Mouse (Mus musculus): ENCODE measurements around the gene Cog4. TPM values are rescaled to one million over a fixed set of nuclear protein-coding genes. Genes with fewer than 3 reads are reported as not detected.
A peak's percentile ranks its signal among the peaks of the same experiment; 100 is the strongest.
"Not testable (repeated sequence)": the region's sequence is repeated elsewhere in the genome, so short reads cannot be mapped to it uniquely, and the experiment has no call there.

Gene Cog4
- polyA plus RNA-seq, 1 experiment from 2014 or later, result 72.1 TPM

DNA sequence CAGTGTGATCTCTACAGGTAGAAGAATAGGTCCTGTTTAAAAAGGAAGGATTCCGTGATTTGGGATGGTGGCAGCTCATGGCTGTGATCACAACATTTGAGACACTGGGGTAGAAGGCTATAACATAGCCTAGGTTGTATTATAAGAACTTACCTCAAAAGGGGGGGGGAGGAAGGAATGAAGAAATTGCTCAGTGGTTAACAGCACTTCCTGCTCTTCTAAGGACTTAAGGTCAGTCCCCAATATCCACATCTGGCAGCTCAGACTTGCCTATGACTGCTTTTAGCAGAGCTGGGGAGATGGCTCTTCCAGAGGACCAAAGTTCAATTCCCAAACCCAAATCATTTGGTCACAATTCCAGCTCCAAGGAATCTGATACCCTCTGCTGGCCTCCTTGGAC is 60.3 kb downstream of the Cog4 start:
- Histone ChIP-seq H3K9ac (ENCODE audit: low read depth, low read length) (no peak overlapping the region), H3K27ac (ENCODE audit: low read length) (no peak overlapping the region), H3K27me3 (ENCODE audit: control insufficient read depth, insufficient read depth, low read depth, low read length) (no peaks in the 10 kb centered on the region), H3K4me3 (ENCODE audit: low read depth, low read length) (no peak overlapping the region), H3K36me3 (ENCODE audit: control insufficient read depth, insufficient read depth, low read length) (no peaks in the 10 kb centered on the region), H3K9me3 (replicated peaks; ENCODE audit: control insufficient read depth, low read length, poor library complexity, severe bottlenecking) (no peaks in the 10 kb centered on the region), H3K4me2 (ENCODE audit: low read length) (no peak overlapping the region), H3K4me1 (ENCODE audit: control insufficient read depth, insufficient read depth, low read length) (peaks cover 2% of the 10 kb centered on the region)
- no peak for ATAC-seq
- WGBS, result 97% methylated on average over 1 of the region's 1 CpGs

DNA sequence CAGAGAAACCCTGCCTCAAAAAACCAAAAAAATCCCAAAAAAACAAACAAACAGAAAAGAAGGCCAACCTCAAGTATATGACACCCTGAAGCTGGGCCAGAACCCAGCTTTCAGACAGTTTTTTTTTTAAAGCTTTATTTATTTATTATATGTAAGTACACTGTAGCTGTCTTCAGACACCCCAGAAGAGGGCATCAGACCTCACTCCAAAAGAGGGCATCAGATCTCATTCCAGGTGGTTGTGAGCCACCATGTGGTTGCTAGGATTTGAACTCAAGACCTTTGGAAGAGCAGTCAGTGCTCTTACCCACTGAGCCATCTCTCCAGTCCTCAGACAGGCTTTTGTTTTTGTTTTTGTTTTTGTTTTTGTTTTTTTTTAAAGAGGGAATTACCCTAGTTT is 63.5 kb downstream of the Cog4 start:
- not testable (repeated sequence) for H3K4me1 ChIP-seq (ENCODE audit: control insufficient read depth, insufficient read depth, low read length); H3K4me2 ChIP-seq (ENCODE audit: low read length); H3K27ac ChIP-seq (ENCODE audit: low read length); H3K4me3 ChIP-seq (ENCODE audit: low read depth, low read length); ATAC-seq; H3K27me3 ChIP-seq (ENCODE audit: control insufficient read depth, insufficient read depth, low read depth, low read length); H3K9ac ChIP-seq (ENCODE audit: low read depth, low read length); H3K36me3 ChIP-seq (ENCODE audit: control insufficient read depth, insufficient read depth, low read length); H3K9me3 ChIP-seq (replicated peaks; ENCODE audit: control insufficient read depth, low read length, poor library complexity, severe bottlenecking)

DNA sequence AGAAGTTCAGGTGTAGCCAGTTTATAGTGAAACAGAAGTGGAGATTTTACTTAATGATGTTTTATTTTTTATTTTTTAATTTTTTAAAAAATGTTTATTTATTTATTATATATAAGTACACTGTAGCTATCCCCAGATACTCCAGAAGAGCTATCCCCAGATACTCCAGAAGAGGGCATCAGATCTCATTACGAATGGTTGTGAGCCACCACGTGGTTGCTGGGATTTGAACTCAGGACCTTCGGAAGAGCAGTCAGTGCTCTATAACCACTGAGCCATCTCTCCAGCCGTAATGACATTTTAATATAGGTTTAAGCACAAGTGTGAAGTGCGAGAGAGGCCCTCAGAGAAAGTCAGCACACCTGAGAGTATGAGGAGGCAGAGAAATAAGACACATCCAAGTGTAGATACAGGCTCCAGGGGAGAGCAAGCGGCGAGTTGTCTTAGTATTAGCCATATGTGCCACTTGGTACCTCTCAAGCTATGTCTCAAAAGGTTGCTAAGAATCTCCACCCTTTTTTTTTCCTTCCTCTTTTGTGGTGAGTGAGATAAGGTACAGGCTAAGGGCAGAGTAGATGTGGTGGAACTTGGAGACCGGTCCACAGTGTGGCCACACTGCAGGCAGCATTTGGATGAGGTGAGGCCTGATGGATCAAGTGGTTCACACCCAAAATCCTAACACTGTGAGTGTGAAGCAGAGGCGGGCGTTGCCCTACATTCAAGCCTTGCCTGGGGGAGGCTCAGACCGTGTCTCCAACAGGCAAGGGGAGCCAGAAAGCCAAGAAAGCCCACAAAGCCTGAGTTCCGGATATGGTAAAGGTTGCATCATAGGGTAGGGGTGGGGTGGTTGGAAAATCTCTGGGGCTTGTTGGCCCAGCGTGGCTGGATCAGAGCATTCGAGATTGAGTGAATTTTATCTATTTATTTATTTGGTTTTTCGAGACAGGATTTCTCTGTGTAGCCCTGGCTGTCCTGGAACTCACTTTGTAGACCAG is 65.5 kb downstream of the Cog4 start:
- Histone ChIP-seq H3K27ac (ENCODE audit: low read length) (no peak overlapping the region), H3K36me3 (ENCODE audit: control insufficient read depth, insufficient read depth, low read length) (no peaks in the 10 kb centered on the region), H3K4me3 (ENCODE audit: low read depth, low read length) (no peak overlapping the region), H3K4me1 (ENCODE audit: control insufficient read depth, insufficient read depth, low read length) (no peaks in the 10 kb centered on the region), H3K9me3 (replicated peaks; ENCODE audit: control insufficient read depth, low read length, poor library complexity, severe bottlenecking) (no peaks in the 10 kb centered on the region), H3K27me3 (ENCODE audit: control insufficient read depth, insufficient read depth, low read depth, low read length) (no peaks in the 10 kb centered on the region), H3K9ac (ENCODE audit: low read depth, low read length) (no peak overlapping the region), H3K4me2 (ENCODE audit: low read length) (no peak overlapping the region)
- WGBS, result 87% methylated on average over 15 of the region's 15 CpGs
- ATAC-seq, result no peak

DNA sequence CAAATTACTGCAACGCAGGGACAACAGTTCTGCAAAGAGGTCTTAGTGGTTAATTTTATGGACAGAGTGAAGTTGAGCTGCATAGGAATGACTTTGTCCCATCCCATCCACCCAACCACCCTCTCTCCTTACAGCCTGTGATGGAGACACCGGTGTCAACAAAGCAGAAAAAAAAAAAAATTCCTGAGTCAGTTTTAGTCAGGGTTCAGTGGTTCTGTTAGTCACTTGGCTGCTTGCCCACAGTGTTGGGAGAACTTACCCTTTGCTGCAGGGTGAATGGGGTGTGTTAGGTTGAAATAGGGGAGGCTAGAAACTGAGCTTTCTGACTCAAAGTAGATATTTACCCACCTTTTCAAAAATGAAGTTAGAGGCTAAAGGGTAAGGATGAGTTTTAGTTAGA is 71.0 kb downstream of the Cog4 start:
- H3K27me3 ChIP-seq (ENCODE audit: control insufficient read depth, insufficient read depth, low read depth, low read length), result no peaks in the 10 kb centered on the region
- H3K36me3 ChIP-seq (ENCODE audit: control insufficient read depth, insufficient read depth, low read length), result no peaks in the 10 kb centered on the region
- 71% methylated on average over 2 of the region's 2 CpGs for WGBS
- no peak overlapping the region for H3K27ac ChIP-seq (ENCODE audit: low read length)
- ATAC-seq, result no peak
- H3K4me1 ChIP-seq (ENCODE audit: control insufficient read depth, insufficient read depth, low read length), result peaks cover 22% of the 10 kb centered on the region
- no peak overlapping the region for H3K4me3 ChIP-seq (ENCODE audit: low read depth, low read length)
- H3K9me3 ChIP-seq (replicated peaks; ENCODE audit: control insufficient read depth, low read length, poor library complexity, severe bottlenecking), result no peaks in the 10 kb centered on the region
- H3K9ac ChIP-seq (ENCODE audit: low read depth, low read length), result no peak overlapping the region
- no peak overlapping the region for H3K4me2 ChIP-seq (ENCODE audit: low read length)

DNA sequence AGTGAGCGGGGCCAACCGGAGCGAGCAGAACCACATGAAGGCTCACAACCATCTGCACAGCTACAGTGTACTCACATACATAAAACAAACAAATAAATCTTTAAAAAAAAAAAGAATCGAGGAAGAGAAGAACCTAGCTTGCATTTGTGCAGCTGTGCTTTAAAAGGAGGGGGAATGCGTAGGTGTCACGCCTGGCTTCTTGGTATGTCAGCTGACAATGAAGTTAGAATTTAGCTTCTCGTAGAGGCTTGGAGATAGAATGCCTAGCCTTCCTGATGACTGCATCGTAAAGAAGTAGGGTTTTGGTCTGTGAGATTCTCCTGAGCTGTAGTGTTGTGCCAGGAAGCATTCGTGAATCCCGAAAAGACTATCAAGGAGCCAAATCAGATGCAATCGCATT is 71.6 kb downstream of the Cog4 start:
- no peaks in the 10 kb centered on the region for H3K27me3 ChIP-seq (ENCODE audit: control insufficient read depth, insufficient read depth, low read depth, low read length)
- no peak for ATAC-seq
- no peak overlapping the region for H3K27ac ChIP-seq (ENCODE audit: low read length)
- H3K4me1 ChIP-seq (ENCODE audit: control insufficient read depth, insufficient read depth, low read length), result peaks cover 24% of the 10 kb centered on the region
- no peaks in the 10 kb centered on the region for H3K9me3 ChIP-seq (replicated peaks; ENCODE audit: control insufficient read depth, low read length, poor library complexity, severe bottlenecking)
- H3K36me3 ChIP-seq (ENCODE audit: control insufficient read depth, insufficient read depth, low read length), result no peaks in the 10 kb centered on the region
- no peak overlapping the region for H3K4me3 ChIP-seq (ENCODE audit: low read depth, low read length)
- H3K4me2 ChIP-seq (ENCODE audit: low read length), result no peak overlapping the region
- WGBS, result 84% methylated on average over 11 of the region's 11 CpGs
- H3K9ac ChIP-seq (ENCODE audit: low read depth, low read length), result no peak overlapping the region

DNA sequence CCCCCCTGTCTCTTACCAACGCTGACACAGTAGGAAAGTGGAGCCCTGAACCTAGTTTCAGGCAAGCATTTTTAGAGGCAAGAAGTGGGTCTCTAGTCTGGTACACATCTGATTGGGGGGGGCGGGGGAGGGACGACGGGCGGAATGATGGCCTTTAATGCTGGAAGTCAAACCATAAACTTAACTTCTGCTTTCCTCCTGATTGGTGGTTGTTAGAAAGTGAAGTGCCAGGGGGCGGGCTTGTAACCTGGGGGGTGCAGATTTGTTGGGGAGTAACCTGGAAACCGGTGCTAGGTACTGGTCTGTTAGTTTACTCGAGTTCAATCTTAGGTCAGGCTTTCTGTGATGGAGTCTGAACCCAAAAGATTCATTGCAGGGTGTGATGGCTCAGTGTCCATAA is 72.1 kb downstream of the Cog4 start:
- no peak overlapping the region for H3K4me2 ChIP-seq (ENCODE audit: low read length)
- H3K9me3 ChIP-seq (replicated peaks; ENCODE audit: control insufficient read depth, low read length, poor library complexity, severe bottlenecking), result no peaks in the 10 kb centered on the region
- H3K9ac ChIP-seq (ENCODE audit: low read depth, low read length), result no peak overlapping the region
- H3K4me1 ChIP-seq (ENCODE audit: control insufficient read depth, insufficient read depth, low read length), result peaks cover 24% of the 10 kb centered on the region
- no peaks in the 10 kb centered on the region for H3K27me3 ChIP-seq (ENCODE audit: control insufficient read depth, insufficient read depth, low read depth, low read length)
- H3K27ac ChIP-seq (ENCODE audit: low read length), result no peak overlapping the region
- H3K4me3 ChIP-seq (ENCODE audit: low read depth, low read length), result no peak overlapping the region
- ATAC-seq, result no peak
- WGBS, result 74% methylated on average over 8 of the region's 8 CpGs
- H3K36me3 ChIP-seq (ENCODE audit: control insufficient read depth, insufficient read depth, low read length), result no peaks in the 10 kb centered on the region

DNA sequence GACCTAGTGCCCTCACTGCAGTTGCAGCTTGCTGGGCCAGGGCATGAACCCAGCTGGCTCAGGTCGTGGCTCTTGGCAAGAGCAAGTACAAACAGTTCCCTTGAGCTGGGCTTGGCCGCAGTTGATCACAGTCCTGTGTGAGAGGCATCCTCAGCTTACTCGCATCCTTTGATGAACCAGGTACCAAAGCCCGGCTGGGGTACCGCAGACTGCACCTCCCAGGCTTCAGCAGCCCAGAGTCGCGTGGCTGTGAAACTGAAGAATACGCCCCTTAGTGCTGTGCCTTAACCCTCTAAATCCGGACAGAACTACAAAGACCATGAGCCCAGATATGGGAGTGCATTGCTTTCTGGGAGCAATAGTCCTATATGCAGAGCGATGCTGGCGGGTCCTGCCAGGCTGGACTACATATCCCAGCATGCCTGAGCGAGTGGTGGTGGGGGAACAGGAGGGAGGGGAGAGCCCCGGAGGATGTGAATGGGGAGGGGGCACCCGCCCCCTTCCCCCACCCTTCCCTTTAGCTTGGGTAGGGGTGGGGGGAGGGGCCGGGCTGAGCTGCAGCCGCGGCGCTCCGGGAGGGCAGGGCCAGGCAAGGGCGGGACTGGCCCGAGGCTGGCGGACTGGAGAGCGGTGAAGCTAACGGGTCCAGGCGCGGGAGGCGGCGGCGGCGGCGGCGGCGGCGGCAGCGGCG is 73.1 kb downstream of the Cog4 start, which contains the start of gene St3gal2:
Gene St3gal2 (plus strand): TSS at position 582 of the 691 bp plus-strand sequence.
- Histone ChIP-seq H3K4me2 (ENCODE audit: low read length) (peak within 1 kb of the TSS; percentile 96), H3K27ac (ENCODE audit: low read length) (peak within 1 kb of the TSS; percentile 83), H3K9me3 (replicated peaks; ENCODE audit: control insufficient read depth, low read length, poor library complexity, severe bottlenecking) (no peaks in the 10 kb centered on the region), H3K36me3 (ENCODE audit: control insufficient read depth, insufficient read depth, low read length) (no peaks in the 10 kb centered on the region), H3K27me3 (ENCODE audit: control insufficient read depth, insufficient read depth, low read depth, low read length) (no peaks in the 10 kb centered on the region), H3K4me1 (ENCODE audit: control insufficient read depth, insufficient read depth, low read length) (peaks cover 24% of the 10 kb centered on the region), H3K4me3 (ENCODE audit: low read depth, low read length) (peak within 1 kb of the TSS; percentile 89), H3K9ac (ENCODE audit: low read depth, low read length) (peak within 1 kb of the TSS; percentile 90)
- WGBS, result 2% methylated on average over 20 of the region's 36 CpGs
- ATAC-seq, result peak; percentile 99

DNA sequence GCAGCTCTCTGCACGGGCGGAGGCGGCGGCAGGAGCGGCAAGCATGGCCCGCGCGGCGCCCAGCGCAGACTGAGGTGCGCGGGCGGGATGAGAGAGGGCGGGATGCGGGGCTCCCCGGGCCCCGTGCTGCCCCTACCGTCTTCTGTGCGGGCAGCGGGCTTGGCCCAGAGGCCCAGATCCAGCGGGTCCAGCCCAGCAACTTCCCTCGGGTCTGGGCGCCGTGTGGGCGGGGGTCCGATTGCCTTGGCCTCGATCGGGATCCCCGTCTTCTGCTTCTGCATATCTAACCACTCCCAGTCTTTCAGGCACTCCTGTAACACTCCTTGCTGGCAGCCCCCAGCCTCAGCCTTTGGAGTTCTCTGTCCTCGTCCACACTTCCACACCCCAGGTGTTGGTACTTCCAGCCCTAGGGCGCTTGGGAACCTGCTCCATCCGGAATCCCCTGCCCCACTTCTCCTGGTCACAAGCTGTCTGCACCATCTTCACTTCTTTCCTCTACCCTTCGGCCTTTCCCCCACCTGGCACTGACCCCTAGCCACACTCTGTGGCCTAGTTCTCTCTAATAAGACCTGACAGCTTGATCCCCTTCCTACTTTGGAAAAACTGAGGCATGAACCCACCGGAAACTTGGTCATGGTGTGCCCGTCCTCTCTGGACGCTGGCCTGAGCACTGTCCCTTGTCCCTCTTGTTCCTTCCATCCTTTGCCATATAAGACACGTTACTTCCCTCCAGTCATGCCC is 73.8 kb downstream of the Cog4 start:
- Histone ChIP-seq H3K4me3 (ENCODE audit: low read depth, low read length) (peak overlapping the region; percentile 89), H3K27ac (ENCODE audit: low read length) (peak overlapping the region; percentile 83)

More for the DNA sequence above, 73.8 kb downstream of the Cog4 start:
- peak overlapping the region; percentile 90 for H3K9ac ChIP-seq (ENCODE audit: low read depth, low read length)
- WGBS, result 1% methylated on average over 35 of the region's 37 CpGs
- H3K36me3 ChIP-seq (ENCODE audit: control insufficient read depth, insufficient read depth, low read length), result no peaks in the 10 kb centered on the region
- peak overlapping the region; percentile 96 for H3K4me2 ChIP-seq (ENCODE audit: low read length)
- H3K4me1 ChIP-seq (ENCODE audit: control insufficient read depth, insufficient read depth, low read length), result peaks cover 24% of the 10 kb centered on the region
- no peaks in the 10 kb centered on the region for H3K27me3 ChIP-seq (ENCODE audit: control insufficient read depth, insufficient read depth, low read depth, low read length)
- no peaks in the 10 kb centered on the region for H3K9me3 ChIP-seq (replicated peaks; ENCODE audit: control insufficient read depth, low read length, poor library complexity, severe bottlenecking)
- ATAC-seq, result peak; percentile 82

Measured in midbrain, embryonic 16.5 days (tissue).